Mouse (Mus musculus) lung, postnatal 10 days (tissue): ENCODE measurements at regions not wholly inside any gene's neighbourhood (a gene's known extent, or its start where the extent isn't known, plus 50 kb on each side); places are given as distances from the start of the nearest gene placed in this dataset.

ENCODE experiments used
- DNase-seq: peaks from one replicate; pipeline ENCODE4 v3.0.0; 2021

DNA sequence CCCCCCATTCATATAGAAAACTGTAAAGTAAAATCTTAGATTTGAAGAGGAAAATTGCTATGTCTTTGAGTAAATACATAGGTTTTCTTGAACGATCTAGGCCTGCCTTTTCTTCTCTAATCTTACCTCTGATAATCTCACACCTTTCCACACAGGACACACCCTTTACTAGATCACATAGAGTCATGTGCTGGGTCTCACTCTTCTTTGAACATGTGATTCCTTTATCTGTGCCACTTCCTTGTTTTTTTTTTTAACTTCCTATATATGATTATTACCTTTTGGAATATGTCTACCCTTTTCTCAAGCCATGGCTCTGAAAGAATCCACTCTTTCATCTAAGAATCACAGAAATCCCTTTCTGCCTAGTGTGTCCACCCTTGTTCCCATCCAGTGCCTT, 136.2 kb downstream of the Klf5 start:
- no peak for DNase-seq

DNA sequence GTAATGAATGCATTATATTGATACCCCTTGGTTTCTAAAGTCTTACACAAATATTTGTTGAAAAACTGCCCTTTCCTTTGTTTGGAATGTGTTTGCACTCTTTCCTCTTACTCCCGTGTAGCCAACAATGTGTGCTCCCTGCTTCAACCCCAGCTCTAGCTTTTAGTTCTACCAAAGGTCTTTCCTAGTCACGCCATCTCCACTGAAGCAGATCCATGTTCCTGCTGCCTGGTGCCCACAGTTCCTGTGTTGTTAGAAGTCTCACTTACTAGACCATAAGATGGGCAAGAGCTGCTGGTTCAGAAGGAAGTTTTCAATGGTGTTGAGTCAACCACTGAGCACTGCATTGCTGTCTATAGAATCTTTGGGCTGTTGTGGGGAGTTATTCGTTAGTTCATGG, 137.0 kb downstream of the Klf5 start:
- DNase-seq, result no peak

DNA sequence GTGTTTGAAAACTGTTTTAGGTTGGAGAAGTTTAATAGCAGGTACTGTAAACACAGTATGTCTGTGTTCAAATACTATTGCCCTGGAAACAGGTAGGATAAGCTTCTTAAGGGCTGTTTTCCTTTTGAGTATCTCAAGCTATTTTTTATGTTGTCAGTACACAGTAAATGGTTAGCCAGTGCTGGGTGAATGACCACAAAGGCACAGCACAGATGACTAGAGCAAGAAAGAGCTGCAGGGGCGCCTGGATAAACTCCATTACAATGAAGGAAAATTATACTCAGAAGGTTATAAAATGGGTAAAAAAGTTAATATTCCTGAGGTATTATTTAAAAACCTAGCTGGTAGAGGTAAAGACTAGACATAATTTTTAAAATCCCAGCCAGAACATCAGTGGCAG, 137.6 kb downstream of the Klf5 start:
- no peak for DNase-seq

DNA sequence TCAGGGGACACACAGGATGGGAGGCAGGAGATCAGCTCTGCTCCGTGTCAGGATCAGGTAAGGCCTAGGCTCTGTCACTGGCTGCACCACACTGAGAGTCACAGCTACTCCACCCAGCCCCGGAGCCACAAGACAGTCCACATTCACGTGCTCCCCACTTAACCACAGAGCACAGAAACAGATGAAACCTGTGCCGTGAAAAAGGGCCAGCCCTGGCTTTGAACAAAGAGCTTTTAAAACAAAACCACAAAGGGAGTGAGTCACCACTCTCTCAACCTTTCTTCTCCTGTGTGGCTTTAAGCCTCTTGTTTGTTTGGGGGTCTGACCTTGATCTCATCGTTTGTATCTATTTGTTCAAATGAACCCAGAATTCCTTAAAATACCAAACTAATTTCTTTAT, 150.6 kb downstream of the Klf5 start:
- no peak for DNase-seq

DNA sequence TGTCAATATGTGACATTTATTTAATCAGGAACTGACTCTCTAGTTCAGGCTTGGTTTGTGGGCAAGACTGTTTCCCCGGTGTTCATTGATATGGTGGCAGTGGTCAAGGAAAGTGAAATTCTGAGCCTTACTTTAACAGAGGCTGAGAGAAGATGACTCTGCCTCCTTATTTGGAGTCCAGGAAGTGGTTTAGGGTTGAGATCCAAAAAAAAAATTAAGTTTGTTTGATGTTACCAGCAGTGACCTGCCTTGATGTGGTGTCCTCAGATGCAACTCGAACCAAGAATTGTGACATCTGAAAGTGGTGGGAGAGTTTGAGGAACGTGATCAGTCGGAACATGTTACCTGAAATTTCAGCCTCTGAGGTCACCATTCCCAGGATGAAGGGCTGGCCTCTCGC, 151.4 kb downstream of the Klf5 start:
- DNase-seq, result no peak

DNA sequence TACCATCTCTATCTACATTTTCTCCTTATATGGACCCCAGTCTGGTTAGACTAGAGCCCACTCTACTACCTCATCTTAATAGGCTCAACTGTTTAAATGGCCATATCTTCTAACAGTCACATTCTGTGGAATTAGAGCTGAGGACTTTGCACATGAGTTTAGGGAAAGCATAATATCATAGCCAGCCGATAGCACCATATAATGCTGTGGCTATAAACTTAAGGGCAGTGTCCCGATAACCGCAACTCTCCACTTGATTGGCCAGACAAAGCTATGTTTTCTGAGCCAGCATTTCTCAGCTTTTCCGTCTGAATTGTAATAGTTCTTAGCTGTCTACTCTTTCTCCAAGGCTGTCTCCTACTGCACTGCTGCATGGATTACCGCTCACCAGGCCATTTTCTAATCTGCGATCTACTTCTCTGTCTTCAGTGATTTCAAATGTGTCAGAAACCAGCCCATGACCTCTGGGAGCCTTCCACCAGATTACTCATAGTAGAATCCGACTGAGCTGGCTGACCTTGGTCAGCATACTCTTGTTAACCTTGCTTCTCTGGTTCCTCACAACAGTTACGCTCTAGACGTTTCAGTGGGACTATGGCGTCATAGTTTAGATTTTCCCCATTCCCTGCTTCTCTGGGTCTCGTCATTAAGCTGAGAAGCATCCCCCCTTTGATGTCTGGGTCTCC, 152.8 kb downstream of the Klf5 start:
- no peak for DNase-seq

DNA sequence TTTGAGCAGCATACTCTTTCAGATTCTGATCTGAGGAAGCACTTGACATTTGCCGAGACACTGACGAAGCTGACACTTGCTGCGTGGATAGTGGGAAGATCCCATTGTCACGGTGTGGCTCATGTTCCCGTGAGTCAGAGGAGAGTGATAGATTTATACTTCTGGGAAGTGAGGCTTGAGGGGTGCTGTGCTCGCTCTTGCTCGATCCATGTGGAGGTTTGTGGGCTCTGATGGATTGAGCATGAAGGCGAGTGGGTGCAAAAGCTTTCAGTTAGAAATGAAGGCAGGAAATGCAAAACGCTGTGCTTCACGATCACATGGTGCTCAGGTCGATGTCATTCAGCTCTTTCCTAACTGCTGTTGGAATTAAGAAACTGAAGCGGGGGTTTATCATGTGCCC, 155.4 kb downstream of the Klf5 start:
- no peak for DNase-seq

DNA sequence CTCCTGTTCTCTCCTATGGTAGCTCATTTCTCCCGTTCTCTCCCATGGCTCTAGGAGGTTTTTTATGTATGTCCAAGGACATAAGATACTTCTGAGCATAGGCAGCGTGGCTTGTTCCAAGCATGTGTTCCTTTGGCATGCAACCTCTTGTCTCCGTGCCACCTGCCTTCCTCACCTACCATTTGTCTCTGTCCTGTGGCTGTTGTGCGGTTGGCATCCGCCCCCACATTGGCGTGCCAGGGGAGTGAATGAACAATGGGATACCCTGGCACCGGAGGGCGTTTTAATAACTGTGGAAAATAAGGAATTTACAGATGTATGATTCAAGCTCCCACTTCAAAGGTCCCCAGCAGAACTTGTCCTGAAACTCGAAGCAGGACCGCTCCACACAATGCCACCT, 158.1 kb downstream of the Klf5 start:
- DNase-seq, result no peak

DNA sequence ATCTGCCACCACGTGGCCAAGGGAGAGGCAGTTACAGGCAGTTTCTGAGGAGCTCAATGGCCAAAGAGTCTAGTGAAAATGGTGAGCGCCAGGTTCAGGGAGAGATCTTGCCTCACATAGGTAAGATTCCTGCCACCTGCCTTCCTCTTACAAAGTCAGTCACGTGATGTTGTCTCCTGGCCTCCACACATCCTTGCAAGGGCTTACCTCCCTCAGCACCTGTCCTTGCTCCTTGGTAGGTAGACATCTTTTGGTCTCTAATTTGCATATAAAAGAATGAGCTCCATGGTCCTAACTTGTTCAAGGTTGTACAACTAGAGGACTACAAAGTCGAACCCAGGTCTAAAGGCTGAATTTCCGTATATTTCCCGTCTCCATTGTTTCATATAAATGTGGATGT, 159.1 kb downstream of the Klf5 start:
- no peak for DNase-seq

DNA sequence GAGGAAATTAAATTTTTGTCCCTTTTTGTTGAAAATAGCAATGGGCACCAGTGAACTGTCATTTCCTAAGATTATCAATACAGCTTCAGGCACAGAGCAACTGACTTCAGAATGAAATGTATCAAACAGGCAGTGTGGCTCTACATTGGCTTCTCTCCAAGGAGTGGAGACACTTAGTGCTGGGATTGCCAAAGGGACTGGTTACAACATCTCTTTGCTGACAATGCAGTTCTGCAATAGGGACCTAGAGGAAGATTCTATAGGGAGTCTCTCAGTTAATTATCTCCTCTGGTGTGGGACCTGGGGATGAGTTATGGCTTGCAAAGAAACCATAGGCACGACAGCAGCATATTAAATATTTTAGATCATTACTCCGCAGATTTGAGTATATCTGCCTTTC, 173.6 kb downstream of the Klf5 start:
- peak; percentile 37 for DNase-seq

DNA sequence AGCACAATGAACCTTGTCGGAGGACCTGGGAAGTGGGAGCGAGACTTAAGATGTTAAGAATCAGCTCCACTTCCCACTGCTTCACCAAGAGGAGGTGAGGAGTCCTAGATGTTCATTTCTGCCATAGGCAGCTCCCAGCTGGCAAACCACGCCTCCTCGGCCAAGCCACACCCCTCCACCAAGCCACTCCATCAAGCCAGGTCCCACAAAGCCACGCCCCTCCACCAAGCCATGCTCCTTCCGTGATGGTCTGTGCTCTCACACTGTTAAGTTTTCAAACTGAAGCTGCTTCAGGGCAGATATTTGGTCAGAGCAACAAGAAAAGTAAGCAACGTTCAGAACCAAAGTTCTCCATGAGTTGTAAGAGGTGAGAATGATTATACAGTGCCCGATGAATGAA, 176.8 kb downstream of the Klf5 start:
- peak; percentile 19 for DNase-seq

DNA sequence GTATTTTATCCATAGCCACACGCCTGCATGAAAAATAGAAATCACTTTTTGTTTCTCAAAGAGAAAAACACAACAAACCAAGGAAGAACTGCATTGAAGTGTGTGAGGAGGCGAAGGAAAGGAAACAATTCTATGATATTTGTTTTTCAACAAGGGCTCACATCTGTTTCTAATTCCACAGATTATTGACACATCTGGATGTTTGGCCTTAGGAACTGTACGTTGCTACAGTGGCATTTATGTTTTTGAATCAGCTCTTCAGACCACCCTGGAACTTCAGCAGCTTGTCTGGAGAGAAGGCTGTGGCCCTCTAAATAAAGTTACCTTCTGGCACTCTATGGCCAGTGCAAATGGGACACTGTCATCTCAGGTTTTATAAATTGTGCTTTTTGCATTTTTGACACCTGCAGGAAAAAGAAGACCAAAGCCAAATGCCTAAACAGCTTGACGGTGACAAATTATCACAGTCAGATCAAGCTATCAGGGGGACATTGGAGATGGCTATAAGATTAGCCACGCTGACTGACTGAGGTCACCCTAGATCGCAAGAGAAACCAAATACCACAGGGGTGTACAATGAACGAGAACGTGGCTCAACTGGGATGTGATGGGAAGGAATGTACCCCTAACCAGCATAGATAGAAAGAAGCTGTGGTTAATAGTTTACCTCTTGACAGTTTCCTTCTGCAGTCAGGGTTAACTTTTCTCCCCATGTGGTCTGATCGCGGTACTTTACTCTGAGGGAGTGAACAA, 182.0 kb downstream of the Klf5 start:
- no peak for DNase-seq

DNA sequence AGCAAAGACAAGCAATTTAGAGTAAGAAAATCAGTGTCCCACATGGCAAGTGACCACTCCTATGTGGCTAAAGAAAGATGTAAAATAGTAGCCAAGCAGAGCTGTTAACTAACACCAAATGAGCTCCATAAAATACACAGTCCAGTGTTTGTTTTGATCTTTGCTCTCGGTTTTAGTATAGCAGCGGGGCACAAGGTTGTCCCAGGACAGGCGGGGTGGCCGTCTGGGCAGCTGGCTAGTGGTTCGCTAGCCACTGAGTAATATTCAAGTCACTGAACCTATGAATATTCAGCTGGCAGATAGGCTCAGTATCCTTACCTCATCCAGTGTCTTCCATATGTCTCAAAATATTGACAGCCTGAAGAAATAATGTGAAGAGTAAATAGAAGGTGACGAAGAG, 189.5 kb downstream of the Klf5 start:
- DNase-seq, result no peak

DNA sequence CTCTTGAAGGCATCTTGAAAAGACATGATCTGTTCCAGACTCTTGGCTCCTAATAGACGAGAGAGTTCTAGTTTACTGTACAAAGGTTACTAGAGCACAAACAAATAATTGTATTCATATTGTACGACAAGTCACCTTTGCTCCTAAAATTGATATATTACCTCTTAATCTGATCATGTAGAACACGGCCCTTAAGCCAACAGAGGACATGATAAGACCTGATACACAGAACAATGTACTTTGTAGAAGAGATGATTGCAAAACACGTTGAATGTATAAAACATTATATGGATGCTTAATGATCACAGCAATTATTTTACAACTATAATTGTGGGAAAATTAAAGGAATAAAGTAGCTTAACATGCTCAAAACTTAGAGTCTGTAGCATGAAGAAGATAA, 194.7 kb downstream of the Klf5 start:
- DNase-seq, result no peak

DNA sequence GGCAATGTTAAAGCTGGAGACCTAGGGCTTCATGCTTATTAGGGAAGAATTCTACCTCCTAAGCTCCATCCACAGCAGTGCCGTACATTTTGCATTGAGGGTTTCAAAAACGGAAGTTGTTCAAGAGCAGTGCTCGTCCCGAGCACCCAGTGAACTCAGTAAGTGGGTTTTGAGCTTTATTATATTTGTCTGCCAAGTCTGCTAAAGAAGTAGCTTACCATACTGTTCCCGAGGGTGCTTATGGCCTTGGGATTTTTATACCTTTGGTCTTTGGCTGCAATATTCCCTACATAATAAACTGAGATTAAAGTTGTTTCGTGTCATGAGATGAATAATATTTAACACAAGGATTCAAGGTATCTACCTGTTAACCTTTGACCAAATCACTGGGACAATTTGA, 195.2 kb downstream of the Klf5 start:
- no peak for DNase-seq

DNA sequence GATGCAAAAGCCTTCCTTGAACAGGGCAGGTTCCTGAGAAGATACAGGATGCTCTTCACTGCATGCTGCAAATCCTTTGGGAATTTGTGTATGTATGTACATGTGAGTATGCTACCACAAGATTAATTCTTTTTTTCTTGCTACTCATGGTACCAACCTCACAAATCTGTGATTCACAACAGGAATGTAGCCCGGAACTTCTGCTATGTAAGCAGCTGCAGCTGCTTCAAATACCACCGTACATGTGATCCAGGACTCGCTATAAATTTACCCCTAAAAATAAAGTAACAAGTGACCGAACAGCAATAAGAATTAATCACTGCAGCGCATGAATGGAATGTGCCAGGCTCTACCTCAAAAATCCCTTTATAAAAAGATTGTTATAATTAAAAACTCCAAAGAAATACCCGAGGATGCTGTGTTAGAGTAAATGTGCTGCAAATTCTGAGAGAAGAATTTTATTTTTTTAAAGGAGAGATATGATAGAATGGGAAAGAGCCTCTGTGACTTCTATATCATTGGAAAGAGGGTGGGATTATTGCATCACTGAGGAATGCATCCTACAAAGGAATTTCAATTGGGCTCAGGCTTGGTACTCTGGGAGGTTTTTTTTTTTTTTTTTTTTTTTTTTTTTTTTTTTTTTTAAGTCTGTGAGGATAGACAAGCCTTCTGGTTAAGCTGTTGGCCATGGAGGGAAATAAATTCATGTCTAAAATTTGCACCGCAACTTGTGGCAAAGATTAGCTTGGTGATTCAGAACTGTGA, 201.2 kb downstream of the Klf5 start:
- DNase-seq, result no peak

DNA sequence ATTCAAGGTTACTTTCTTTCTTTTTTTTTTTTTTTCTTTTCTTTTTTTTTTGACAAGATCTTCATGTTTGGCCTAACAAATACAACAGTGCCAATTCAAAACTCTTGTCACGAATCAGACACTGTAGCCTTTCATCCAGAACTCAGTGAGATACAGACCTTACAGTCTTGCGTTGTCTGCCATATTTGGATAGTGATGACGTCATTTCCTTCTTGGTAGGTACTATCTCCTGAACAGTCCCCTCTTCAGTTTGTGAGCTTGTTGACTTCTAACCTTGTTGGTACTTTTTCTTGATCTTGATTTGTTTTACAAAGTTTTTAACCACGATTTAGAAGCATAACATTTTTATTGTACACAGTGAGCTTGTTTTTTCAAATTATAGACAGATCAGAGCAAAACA, 206.4 kb downstream of the Klf5 start:
- DNase-seq, result no peak

DNA sequence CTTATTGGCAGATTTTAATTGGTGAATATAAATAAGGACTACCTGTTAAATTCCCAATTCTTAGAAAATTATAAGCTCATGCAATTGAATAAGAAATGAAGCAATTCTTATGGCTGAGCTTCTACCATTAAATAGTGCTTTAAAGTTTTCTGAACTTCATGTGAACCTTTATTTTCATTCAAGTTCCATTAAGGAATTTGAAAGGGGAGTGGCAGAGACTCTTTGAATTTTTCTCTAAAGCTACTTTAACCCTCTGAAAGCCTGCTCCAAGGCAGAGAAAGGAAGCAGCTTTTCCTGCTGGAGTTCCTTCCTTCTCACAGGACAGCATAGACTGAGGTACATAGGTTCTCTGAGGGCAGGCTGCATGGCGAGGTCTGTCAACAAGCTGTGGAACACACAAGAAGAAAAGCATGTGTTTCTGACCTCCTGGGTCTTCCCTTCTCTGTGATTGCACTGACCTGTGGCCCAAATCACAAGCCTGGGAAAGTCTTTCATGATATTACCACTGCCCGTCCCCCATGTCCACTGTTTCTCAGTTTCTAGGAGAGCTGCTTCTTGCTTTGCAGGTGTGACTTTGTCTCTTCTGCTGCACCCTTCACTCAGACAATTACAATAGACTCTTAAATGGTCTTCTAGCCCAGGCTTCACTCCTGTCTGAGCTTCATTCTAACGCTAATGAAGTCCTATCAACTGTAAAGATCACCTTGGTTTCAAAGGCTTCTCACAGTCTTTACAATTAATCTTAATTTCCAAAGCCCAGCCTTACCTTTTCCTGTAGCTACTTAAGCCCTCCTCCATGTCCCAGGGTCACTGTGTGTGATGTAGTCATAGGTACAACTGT, 211.4 kb downstream of the Klf5 start:
- DNase-seq, result no peak

DNA sequence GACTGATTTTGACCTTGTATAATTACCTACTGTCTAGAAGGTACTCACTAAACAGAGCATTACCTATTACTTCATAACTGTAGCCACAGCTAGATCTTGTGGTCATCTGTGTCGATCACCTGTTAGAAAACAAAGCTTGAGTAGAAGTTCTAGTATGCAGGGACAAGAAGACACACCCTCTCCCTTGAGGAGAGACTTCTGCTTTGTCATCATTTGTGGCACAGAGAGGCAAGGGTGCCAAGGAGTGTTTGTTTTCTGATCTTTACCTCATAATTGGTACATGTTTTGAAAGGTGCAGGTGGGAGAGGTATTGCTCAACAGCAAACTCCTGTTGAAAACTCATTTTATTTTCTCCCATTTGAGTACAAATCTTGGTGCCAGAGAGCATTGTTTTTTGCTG, 217.0 kb downstream of the Klf5 start:
- peak; percentile 3 for DNase-seq

DNA sequence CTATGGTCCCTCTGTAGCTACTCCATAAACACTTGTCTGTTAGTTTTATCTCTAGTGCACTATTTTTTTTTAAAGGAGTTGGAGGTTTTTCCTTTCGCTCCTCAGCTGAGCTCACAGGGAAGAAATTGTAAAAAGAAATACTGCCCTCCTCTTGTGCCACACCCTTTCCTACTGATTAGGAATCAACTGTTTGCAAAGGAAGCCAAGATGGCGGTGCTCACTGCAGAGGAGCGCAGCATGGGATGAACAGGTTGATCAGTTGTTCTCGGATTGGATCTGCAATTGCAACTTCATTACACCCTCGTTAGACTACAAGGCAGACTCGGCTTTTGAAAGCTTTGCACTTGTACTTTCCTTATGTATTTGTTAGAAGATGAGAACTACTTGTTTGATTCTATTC, 218.2 kb downstream of the Klf5 start:
- no peak for DNase-seq

DNA sequence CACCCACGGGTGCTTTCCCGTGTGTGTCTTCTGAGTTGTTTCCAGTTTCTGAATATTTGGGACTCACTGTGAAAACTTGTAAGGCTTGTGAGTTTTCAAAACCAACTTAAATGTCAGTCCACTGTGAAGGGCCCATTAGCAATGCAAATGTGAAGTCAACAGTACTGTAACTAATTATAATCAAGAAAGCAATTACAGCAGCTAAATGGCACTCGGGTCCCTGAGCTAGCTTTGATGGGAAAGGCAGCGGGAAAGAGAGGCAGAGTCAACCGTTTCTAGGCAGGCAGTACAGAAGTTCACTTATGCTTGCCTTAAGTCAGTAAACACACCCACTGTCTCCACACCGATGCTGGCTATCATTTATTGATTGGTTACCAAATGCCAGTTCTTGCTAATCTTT, 221.9 kb downstream of the Klf5 start:
- DNase-seq, result no peak

DNA sequence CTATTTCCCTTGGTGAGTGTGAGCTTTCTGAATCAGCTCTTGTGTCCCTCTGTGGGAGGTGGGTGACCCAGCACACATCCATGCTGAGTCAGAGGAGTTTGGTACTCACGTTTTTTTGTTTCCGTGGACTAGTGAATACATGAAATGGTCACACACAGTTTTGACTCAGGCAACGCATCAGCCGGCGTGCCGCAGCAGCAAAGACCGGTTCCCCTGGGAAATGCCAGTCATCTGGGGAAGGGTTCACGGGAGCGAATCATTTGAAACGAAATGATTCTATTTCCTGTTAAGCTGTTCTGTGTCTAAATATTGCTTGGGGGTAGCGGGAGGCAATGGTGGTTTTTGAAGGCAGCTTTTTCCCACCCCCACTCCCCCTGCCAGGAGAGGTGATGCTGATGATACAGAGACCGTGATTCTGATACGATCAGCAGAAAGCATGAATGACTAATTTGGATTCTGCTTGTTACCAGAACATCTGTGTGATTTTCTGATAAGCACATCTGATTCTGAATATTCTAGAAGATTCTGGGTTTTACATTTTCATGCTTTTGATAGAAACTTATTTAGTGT, 223.5 kb downstream of the Klf5 start:
- DNase-seq, result no peak

DNA sequence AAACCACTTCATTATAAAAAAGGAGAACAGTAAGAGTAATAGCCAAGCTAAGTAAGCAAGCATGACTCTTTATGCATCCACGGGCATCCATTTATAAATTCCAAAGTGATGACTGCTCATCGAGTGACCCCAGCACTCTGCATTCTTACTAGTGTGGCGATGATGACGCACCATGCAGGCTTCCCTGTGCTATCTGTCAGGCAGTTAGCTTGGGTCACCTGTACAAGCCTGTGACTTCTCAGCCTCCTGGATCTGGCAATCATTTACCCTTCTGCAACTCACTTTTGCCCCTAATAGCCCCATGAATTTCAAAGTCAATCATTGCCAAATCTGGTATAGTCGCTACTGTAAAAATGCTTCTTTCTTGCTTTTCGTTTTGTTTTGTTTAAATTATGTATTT, 237.3 kb downstream of the Klf5 start:
- no peak for DNase-seq
